Mouse (Mus musculus) CH12.LX (cell line): ENCODE measurements around the gene Atp13a2.

Source experiments
- CHD1 ChIP-seq: IDR thresholded peaks from 2 replicates; pipeline ENCODE4 v1.6.1; 2012; ENCODE audit warnings: low read depth, low read length, improper control_type of control experiment, inconsistent platforms
- CTCF ChIP-seq, 2 experiments: IDR thresholded peaks in 1 of 2; conservative IDR thresholded peaks in 1 of 2; 2 replicates each; pipeline ENCODE4 v1.5.1; 2011 to 2012; ENCODE audit warnings: low read depth in 2 of 2, low read length in 2 of 2, improper control_type of control experiment in 1 of 2, inconsistent platforms in 1 of 2, mild to moderate bottlenecking in 1 of 2, moderate library complexity in 1 of 2
- EP300 ChIP-seq: IDR thresholded peaks from 2 replicates; pipeline ENCODE4 v1.6.1; 2011; ENCODE audit warnings: low read length, improper control_type of control experiment
- MAX ChIP-seq: IDR thresholded peaks from 2 replicates; pipeline ENCODE4 v1.6.1; 2011; ENCODE audit warnings: low read length, improper control_type of control experiment
- MYC ChIP-seq: IDR thresholded peaks from 2 replicates; pipeline ENCODE4 v1.6.1; 2011; ENCODE audit warnings: low read depth, mild to moderate bottlenecking, improper control_type of control experiment, low read length
- POLR2A ChIP-seq: IDR thresholded peaks from 2 replicates; pipeline ENCODE4 v1.6.1; 2011; ENCODE audit warnings: low read depth, mild to moderate bottlenecking, improper control_type of control experiment, low read length
- SMC3 ChIP-seq: IDR thresholded peaks from 2 replicates; pipeline ENCODE4 v1.6.1; 2011; ENCODE audit warnings: low read depth, low read length, improper control_type of control experiment
- UBTF ChIP-seq: IDR thresholded peaks from 2 replicates; pipeline ENCODE4 v1.6.1; 2012; ENCODE audit warnings: low read depth, mild to moderate bottlenecking, inconsistent platforms, low read length, improper control_type of control experiment, moderate library complexity
- ZNF384 ChIP-seq: IDR thresholded peaks from 2 replicates; pipeline ENCODE4 v1.6.1; 2012; ENCODE audit warnings: low read depth, low read length, improper control_type of control experiment, inconsistent platforms

DNA sequence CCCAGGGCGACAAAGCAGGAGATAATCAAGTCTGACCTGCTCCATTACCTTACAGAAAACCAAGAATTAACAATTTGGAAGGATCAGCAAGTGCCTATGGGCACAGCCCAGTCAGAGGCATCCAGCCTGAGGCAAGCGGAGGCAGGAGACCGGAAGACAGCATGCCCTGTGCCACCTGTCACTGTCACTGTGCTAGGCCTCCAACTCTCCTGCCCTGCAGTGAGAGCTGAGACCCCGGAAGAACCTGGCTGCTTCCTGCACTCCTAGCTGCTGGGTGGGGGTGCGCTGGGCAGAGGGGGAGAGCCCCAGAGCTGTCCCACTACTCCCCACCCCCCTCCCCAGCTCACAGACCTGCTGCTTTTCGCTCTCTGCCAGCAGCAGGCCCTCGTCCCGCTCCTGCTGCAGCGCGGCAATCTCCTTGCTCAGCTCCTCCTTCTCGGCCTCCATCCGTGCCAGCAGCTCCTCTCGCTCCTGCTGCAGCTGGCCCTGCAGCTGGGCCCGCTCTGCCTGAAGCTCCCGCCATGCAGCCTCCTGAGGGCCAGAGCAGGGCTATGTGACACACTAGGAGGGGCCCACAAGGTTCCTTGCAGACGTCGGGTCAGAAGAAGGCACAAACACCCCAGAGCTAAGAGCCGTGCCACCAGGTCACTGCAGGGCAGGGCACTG, 44.0 kb downstream of the Atp13a2 start:
- TF ChIP-seq SMC3 (no peak), CTCF (conservative IDR thresholded peaks at IDR 0.05 in 1 of 2, IDR thresholded peaks at IDR 0.05 in 1 of 2; ENCODE audit: low read depth in 2 of 2, low read length in 2 of 2) (no peak), POLR2A (no peak), MYC (no peak), UBTF (no peak), ZNF384 (no peak), EP300 (no peak), CHD1 (no peak), MAX (no peak)
